Mouse (Mus musculus) spleen, adult 2 months (tissue): ENCODE data around the gene Fam89a. TPM values are rescaled to one million over a fixed set of nuclear protein-coding genes. Genes with fewer than 3 reads are reported as not detected.
A peak's percentile ranks its signal among the peaks of the same experiment; 100 is the strongest.

Source experiments
- DNase-seq, 2 experiments: peaks; one replicate each; pipeline versions ENCODE4 v3.0.0 to v3.0.0-alpha.2; 2012 to 2021; ENCODE audit warnings: low spot score in 2 of 2, low read depth in 1 of 2
- H3K27ac ChIP-seq: fragments of 200-500 bp; 2 replicates; pipeline ENCODE4 v1.5.1; 2012; ENCODE audit warnings: low read length, inconsistent platforms; ENCODE audit not compliant: insufficient read depth
- H3K27me3 ChIP-seq: fragments of 200-500 bp; 2 replicates; pipeline ENCODE4 v1.6.1; 2012; ENCODE audit warnings: mild to moderate bottlenecking, moderate library complexity, low read length, inconsistent platforms; ENCODE audit not compliant: control insufficient read depth, insufficient read depth
- H3K36me3 ChIP-seq: fragments of 200-500 bp; 2 replicates; pipeline ENCODE4 v1.6.1; 2012; ENCODE audit warnings: mild to moderate bottlenecking, low read length, inconsistent platforms; ENCODE audit not compliant: control insufficient read depth, insufficient read depth
- H3K4me1 ChIP-seq: fragments of 200-500 bp; 2 replicates; pipeline ENCODE4 v1.6.1; 2011; ENCODE audit warnings: inconsistent platforms; ENCODE audit not compliant: control insufficient read depth, insufficient read depth, insufficient read length
- H3K4me3 ChIP-seq: fragments of 200-500 bp; 2 replicates; pipeline ENCODE4 v1.5.1; 2011; ENCODE audit warnings: mild to moderate bottlenecking, inconsistent platforms; ENCODE audit not compliant: insufficient read depth, insufficient read length; ENCODE audit errors: extremely low read depth
- CTCF ChIP-seq: fragments of 200-500 bp; IDR thresholded peaks from 2 replicates; pipeline ENCODE4 v1.5.1; 2011; ENCODE audit warnings: mild to moderate bottlenecking, inconsistent platforms; ENCODE audit not compliant: insufficient read depth, insufficient read length, insufficient replicate concordance; ENCODE audit errors: extremely low read depth
- POLR2A ChIP-seq: fragments of 200-500 bp; IDR thresholded peaks from 2 replicates; pipeline ENCODE4 v1.6.1; 2011; ENCODE audit warnings: low read depth, low read length, inconsistent platforms
- WGBS: fragments of 180-500 bp; shearing (Covaris S2); methylation state at CpG from one replicate; pipeline ENCODE4 v1.1.7; 2018; 5-methylcytosine and 5-hydroxymethylcytosine counted together
- polyA plus RNA-seq: library from polyadenylated mRNA; depleted of rRNA; stranded (reverse); fragments of >200 nt; gene quantifications from 2 replicates; pipeline ENCODE4 v1.2.3, GENCODE M21; 2012

The Fam89a gene
- polyA plus RNA-seq, 1 experiment = 1.5 TPM

DNA sequence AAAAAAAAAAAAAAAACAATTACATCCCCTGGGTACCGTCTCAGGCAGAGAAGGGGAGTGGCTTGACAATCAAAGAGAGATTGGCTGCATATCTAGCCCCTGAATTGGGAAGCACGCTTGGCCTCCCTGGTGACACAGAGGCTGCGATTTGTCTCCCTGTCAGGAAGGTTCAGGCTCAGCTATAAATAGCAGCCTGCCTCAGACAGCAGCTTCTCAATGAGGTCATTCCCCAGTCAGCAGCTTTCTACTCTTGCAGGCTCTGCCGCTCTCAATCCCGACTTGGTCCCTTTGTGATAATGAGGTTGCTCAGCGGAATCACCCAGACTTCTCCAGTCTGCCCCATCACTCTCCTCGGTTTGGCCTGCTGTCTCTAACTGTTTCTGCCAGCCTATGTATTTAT is 28.6 kb upstream of the Fam89a start:
- Histone ChIP-seq H3K27me3 (no peaks in the 10 kb centered on the region; the same call in 1 of the 2 replicates), H3K4me3 (no peak overlapping the region), H3K4me1 (no peaks in the 10 kb centered on the region), H3K36me3 (no peaks in the 10 kb centered on the region), H3K27ac (no peak overlapping the region)
- DNase-seq = no peak
- TF ChIP-seq CTCF = no peak
- TF ChIP-seq POLR2A = no peak
- 10% methylated on average over 7 of the region's 7 CpGs for WGBS

DNA sequence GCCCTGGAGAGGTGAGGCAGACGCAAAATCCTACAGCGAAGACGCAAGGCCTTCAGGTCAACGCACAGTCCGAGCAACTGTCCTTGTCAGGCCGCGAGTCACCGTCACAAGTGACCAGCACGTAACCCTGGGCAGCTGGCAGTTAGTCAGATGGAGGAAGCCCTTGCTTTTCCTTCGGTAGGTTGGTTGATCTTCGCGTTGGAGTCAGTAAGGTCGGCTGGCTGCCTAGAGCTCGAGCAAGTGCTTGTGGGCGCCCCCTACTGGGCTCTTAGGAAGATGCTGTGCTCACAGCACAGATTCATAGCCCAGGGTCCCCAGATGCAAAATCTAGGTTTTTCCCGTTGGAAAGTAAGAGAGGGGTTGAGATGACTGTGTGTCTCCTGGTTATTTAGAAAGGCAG is 24.1 kb upstream of the Fam89a start:
- H3K27me3 ChIP-seq = 0 out of 2 replicates have a peak, but pooled peaks cover 1% of the 10 kb centered on the region
- peak; percentile 18 to 49 for DNase-seq
- TF ChIP-seq POLR2A (no peak), CTCF (peak; percentile 63; the same call in 1 of the 2 replicates)
- H3K36me3 ChIP-seq = no peaks in the 10 kb centered on the region
- WGBS = 22% methylated on average over 16 of the region's 16 CpGs
- no peak overlapping the region for H3K4me3 ChIP-seq
- no peaks in the 10 kb centered on the region for H3K4me1 ChIP-seq
- no peak overlapping the region for H3K27ac ChIP-seq

DNA sequence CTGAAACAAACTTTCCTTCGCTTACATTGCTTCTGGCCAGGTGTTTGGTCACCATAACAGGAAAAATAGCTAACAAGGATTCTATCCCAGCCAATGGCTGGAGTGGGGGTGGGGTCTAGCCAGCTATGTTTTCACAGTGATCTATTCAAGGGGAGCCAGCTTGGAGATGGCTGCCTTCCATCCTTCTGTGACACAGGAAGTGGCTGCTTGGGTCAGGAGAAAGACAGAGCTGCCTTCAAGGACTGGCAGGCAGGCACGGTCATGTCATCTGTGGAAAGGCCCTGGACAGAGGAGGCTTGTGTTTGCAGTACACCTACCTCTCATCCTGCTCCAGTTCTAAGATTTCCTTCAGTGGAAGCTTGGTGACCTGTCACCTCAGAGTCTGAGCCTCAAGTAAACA is 20.8 kb upstream of the Fam89a start:
- H3K27ac ChIP-seq = no peak overlapping the region
- no peak overlapping the region for H3K4me3 ChIP-seq
- H3K4me1 ChIP-seq = no peaks in the 10 kb centered on the region
- no peak for DNase-seq
- 0 out of 2 replicates have a peak, but pooled peaks cover 1% of the 10 kb centered on the region for H3K27me3 ChIP-seq
- H3K36me3 ChIP-seq = no peaks in the 10 kb centered on the region
- TF ChIP-seq CTCF = no peak
- no peak for TF ChIP-seq POLR2A
- 72% methylated on average over 2 of the region's 2 CpGs for WGBS

DNA sequence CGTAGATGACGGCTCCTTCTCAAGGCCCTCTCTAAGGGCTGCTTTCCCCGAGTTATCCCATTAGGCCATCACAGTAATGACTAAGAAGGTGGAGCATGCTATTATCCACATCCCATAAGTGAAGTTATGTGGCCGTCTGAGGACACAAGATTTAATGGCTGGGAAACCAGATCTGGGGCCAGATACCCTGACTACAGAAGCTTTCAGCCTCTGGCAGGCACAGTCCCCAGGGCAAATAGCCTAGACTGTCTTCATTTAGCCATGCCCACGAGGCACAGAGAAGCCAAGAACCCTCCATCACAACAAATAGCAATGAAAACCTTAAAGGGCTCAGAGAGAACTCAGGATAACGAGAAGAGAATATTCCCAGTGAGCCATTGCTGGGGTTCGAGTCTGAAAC is 11.4 kb upstream of the Fam89a start:
- Histone ChIP-seq H3K27me3 (no peaks in the 10 kb centered on the region), H3K36me3 (no peaks in the 10 kb centered on the region), H3K4me1 (no peaks in the 10 kb centered on the region), H3K4me3 (no peak overlapping the region), H3K27ac (no peak overlapping the region)
- DNase-seq = no peak
- 79% methylated on average over 7 of the region's 7 CpGs for WGBS
- no peak for TF ChIP-seq CTCF
- no peak for TF ChIP-seq POLR2A

DNA sequence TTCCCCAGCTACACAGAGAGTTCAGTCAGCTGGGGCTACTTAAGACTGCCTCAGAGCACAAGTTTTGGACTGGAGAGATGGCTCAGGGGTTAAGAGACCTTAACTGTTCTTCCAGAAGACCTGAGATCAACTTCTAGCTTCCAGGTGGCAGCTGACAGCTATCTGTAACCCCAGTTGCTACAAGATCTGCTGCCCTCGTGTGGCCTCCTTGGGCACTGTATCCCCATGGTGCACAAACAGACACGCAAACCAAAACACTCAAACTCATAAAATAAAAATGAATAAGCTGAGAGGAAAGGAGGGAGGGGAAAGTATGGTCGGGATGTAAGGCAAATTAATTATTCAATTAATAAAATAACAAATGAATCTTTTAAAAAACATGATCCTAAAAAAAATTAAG is 6.9 kb upstream of the Fam89a start:
- TF ChIP-seq POLR2A = no peak
- peak; percentile 29; the same call in 1 of the 2 replicates for TF ChIP-seq CTCF
- Histone ChIP-seq H3K36me3 (no peaks in the 10 kb centered on the region), H3K4me1 (no peaks in the 10 kb centered on the region; the same call in 1 of the 2 replicates), H3K4me3 (no peak overlapping the region), H3K27me3 (no peaks in the 10 kb centered on the region), H3K27ac (no peak overlapping the region)
- 40% methylated on average over 3 of the region's 3 CpGs for WGBS
- peak in 1 of 2 experiments; percentile 18 for DNase-seq

DNA sequence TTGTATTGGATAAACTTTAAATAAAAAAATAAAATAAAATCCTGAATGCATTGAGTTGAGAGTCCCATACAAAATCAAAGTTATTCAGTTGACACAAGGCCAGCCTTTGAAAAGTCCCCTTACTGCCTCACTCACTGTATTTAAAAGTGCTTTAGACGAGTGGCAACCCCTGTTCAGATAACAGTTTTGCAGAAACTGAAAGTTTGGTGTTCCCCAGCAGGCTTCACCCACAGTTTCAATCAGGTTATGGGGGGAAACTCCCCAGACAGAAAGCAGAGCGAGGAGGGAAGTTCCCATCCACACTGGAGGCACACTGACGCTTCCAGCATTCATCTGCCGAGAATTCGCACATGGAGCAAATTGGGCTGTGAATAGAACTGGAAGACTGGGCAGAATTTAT is 5.0 kb upstream of the Fam89a start:
- H3K36me3 ChIP-seq = no peaks in the 10 kb centered on the region
- peaks cover 5% of the 10 kb centered on the region for H3K4me1 ChIP-seq
- DNase-seq = no peak
- no peak overlapping the region for H3K4me3 ChIP-seq
- TF ChIP-seq POLR2A (no peak), CTCF (no peak)
- peaks cover 4% of the 10 kb centered on the region; the same call in 1 of the 2 replicates for H3K27me3 ChIP-seq
- WGBS = 40% methylated on average over 5 of the region's 5 CpGs
- H3K27ac ChIP-seq = no peak overlapping the region

DNA sequence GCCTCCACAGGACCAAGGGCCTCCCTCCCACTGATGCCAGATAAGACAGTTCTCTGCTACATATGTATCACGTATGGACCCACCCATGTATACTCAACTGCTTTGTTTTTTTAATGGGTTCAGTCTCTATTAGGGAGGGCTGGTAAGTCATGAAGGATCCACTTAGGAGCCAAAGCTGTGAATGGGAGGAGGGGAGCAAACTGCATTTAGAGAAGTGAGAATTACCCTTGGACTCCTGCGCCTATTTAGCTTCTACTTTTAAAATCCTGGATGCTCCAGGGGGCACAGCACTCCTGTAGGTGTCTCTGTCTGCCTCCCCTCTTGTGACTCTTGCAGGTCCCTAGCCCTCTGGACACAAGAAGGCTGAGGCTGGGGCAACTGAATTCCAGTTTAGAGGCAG is 4.5 kb upstream of the Fam89a start:
- no peak overlapping the region for H3K27ac ChIP-seq
- no peak overlapping the region for H3K4me3 ChIP-seq
- peaks cover 5% of the 10 kb centered on the region for H3K4me1 ChIP-seq
- no peak for TF ChIP-seq CTCF
- no peak for TF ChIP-seq POLR2A
- H3K27me3 ChIP-seq = peaks cover 8% of the 10 kb centered on the region
- H3K36me3 ChIP-seq = no peaks in the 10 kb centered on the region
- DNase-seq = no peak
- WGBS = 55% methylated on average over 2 of the region's 2 CpGs
